Mouse (Mus musculus): ENCODE measurements around the gene Sertad2. TPM values are rescaled to one million over a fixed set of nuclear protein-coding genes. Genes with fewer than 3 reads are reported as not detected.

Gene Sertad2
- polyA plus RNA-seq, 1 experiment: 24.9 TPM

GRCm38 (mm10) chr11:20544801-20545515 is 1.9 kb downstream of the Sertad2 start:
- no peaks in the 10 kb centered on the region for H3K27me3 ChIP-seq (replicated peaks; ENCODE audit: control insufficient read depth, insufficient read depth, low read length)
- 72% methylated on average over 3 of the region's 3 CpGs for WGBS
- TF ChIP-seq CTCF (conservative IDR thresholded peaks at IDR 0.05; ENCODE audit: insufficient read depth, insufficient read length, low read depth, low read length): no peak
- TF ChIP-seq POLR2A (IDR thresholded peaks at IDR 0.05; ENCODE audit: low read depth, low read length): no peak
- H3K36me3 ChIP-seq (ENCODE audit: control insufficient read depth, insufficient read depth, low read length): no peaks in the 10 kb centered on the region
- no peak for DNase-seq
- no peak overlapping the region for H3K27ac ChIP-seq (ENCODE audit: insufficient read depth, low read depth, low read length)
- H3K4me1 ChIP-seq (ENCODE audit: control insufficient read depth, insufficient read depth, low read length): peaks cover 8% of the 10 kb centered on the region; the same call in 1 of the 2 replicates
- H3K4me3 ChIP-seq (ENCODE audit: insufficient read depth, low read depth, low read length): no peak overlapping the region

DNA sequence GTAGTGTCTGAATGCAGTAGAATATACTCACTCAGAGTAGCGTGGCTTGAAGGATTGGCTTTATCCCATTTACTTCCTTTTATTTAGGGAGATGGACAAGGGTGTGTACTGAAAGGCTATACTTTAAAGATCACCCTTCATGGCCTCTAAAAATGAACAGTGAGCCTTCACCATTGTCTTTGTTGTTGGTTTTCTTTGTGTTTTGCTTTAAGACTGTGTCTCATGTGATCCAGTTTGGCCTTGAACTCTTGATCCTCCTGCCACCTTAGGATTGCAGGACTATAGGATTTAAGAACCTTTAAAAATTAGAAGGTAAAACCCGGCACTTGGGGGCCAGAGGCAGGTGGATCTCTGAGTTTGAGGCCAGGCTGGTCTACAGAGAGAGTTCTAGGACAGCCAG is 6.4 kb downstream of the Sertad2 start:
- WGBS: 93% methylated on average over 2 of the region's 2 CpGs

DNA sequence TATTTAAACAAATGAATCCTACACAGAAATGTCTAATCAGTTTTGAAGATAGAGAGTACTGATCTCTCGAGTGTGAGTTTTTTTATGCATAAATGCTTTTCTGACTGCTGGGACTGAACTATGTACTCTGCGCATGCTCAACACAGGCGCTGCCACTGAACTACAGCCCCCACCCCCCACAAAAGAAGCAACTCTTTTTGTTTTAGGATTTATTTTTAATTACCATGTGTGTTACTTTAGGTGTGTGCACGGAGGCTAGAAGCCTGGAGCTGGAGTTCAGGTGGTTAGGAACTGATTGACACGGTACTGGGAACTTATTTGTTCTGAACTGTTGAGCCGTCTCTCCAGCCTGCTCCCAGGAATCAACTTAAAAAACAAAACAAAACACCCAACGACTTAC is 7.1 kb downstream of the Sertad2 start:
- WGBS: 34% methylated on average over 7 of the region's 7 CpGs
- peak; percentile 45 for DNase-seq
- H3K27ac ChIP-seq (ENCODE audit: insufficient read depth, low read depth, low read length): peak overlapping the region; percentile 18; the same call in 1 of the 2 replicates
- no peak for TF ChIP-seq POLR2A (IDR thresholded peaks at IDR 0.05; ENCODE audit: low read depth, low read length)
- TF ChIP-seq CTCF (conservative IDR thresholded peaks at IDR 0.05; ENCODE audit: insufficient read depth, insufficient read length, low read depth, low read length): no peak
- H3K4me1 ChIP-seq (ENCODE audit: control insufficient read depth, insufficient read depth, low read length): peaks cover 4% of the 10 kb centered on the region; the same call in 1 of the 2 replicates
- no peaks in the 10 kb centered on the region for H3K36me3 ChIP-seq (ENCODE audit: control insufficient read depth, insufficient read depth, low read length)
- peak overlapping the region; percentile 18; the same call in 1 of the 2 replicates for H3K4me3 ChIP-seq (ENCODE audit: insufficient read depth, low read depth, low read length)
- no peaks in the 10 kb centered on the region for H3K27me3 ChIP-seq (replicated peaks; ENCODE audit: control insufficient read depth, insufficient read depth, low read length)

More for the DNA sequence above, 6.4 kb downstream of the Sertad2 start:
- no peak overlapping the region for H3K27ac ChIP-seq (ENCODE audit: insufficient read depth, low read depth, low read length)
- TF ChIP-seq POLR2A (IDR thresholded peaks at IDR 0.05; ENCODE audit: low read depth, low read length): no peak
- TF ChIP-seq CTCF (conservative IDR thresholded peaks at IDR 0.05; ENCODE audit: insufficient read depth, insufficient read length, low read depth, low read length): no peak
- DNase-seq: no peak
- no peaks in the 10 kb centered on the region for H3K27me3 ChIP-seq (replicated peaks; ENCODE audit: control insufficient read depth, insufficient read depth, low read length)
- peaks cover 4% of the 10 kb centered on the region; the same call in 1 of the 2 replicates for H3K4me1 ChIP-seq (ENCODE audit: control insufficient read depth, insufficient read depth, low read length)
- H3K36me3 ChIP-seq (ENCODE audit: control insufficient read depth, insufficient read depth, low read length): no peaks in the 10 kb centered on the region
- no peak overlapping the region for H3K4me3 ChIP-seq (ENCODE audit: insufficient read depth, low read depth, low read length)

- Histone ChIP-seq H3K4me1 (ENCODE audit: control insufficient read depth, insufficient read depth, low read length) (peaks cover 8% of the 10 kb centered on the region; the same call in 1 of the 2 replicates), H3K4me3 (ENCODE audit: insufficient read depth, low read depth, low read length) (no peak overlapping the region), H3K27ac (ENCODE audit: insufficient read depth, low read depth, low read length) (no peak overlapping the region), H3K36me3 (ENCODE audit: control insufficient read depth, insufficient read depth, low read length) (no peaks in the 10 kb centered on the region), H3K27me3 (replicated peaks; ENCODE audit: control insufficient read depth, insufficient read depth, low read length) (no peaks in the 10 kb centered on the region)
- TF ChIP-seq CTCF (conservative IDR thresholded peaks at IDR 0.05; ENCODE audit: insufficient read depth, insufficient read length, low read depth, low read length): no peak
- no peak for TF ChIP-seq POLR2A (IDR thresholded peaks at IDR 0.05; ENCODE audit: low read depth, low read length)
- WGBS: 93% methylated on average over 2 of the region's 2 CpGs
- DNase-seq: no peak
Measured at GRCm38 (mm10) chr11:20552059-20552458, 9.0 kb downstream of the Sertad2 start.

DNA sequence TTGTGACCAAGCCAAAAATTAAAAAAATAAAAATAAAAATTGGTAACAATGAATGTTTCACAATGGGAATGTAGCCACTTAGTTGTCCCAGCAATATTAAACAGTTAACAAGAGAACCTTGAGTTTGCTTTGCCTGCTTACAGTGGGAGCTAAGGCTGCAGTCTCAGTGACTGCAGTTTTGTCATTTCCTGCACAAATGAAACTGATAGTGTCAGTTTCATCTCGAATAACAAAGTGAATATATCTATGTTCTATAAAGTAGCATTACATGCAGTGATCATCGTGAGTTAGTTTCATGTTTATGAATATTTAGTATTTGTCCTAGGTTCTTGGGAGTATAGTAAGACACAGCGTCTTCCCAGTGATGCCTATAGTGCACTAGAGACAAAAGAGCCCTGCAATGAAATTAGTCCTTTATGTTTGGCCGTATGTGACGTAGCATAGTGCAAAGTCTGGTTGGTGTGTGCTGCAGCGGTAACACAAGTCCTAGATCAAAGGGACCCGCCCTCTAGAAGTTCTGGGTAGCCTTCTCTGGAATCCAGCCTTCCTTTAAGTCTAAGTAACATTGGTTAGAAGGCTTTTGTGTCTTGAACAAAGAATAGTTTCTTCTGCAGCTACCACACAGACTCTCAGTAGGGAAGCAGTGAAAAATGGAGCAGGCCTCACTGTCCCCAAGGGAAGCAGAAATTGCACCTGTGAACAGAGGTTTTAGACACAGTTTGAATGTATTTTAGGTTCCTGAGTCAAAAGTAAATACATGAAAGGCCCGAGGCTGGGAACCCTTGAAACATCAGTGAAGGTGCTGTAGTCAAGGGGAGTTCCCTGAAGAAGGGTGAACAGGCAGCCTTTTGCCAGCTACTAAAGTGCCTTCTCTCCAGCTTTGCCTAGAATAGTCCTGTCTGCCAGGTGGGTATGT is 10.0 kb downstream of the Sertad2 start:
- no peaks in the 10 kb centered on the region for H3K36me3 ChIP-seq (ENCODE audit: control insufficient read depth, insufficient read depth, low read length)
- H3K4me1 ChIP-seq (ENCODE audit: control insufficient read depth, insufficient read depth, low read length): peaks cover 8% of the 10 kb centered on the region; the same call in 1 of the 2 replicates
- no peak overlapping the region for H3K27ac ChIP-seq (ENCODE audit: insufficient read depth, low read depth, low read length)
- no peak for DNase-seq
- H3K4me3 ChIP-seq (ENCODE audit: insufficient read depth, low read depth, low read length): no peak overlapping the region
- TF ChIP-seq CTCF (conservative IDR thresholded peaks at IDR 0.05; ENCODE audit: insufficient read depth, insufficient read length, low read depth, low read length) (no peak), POLR2A (IDR thresholded peaks at IDR 0.05; ENCODE audit: low read depth, low read length) (no peak)
- no peaks in the 10 kb centered on the region for H3K27me3 ChIP-seq (replicated peaks; ENCODE audit: control insufficient read depth, insufficient read depth, low read length)
- WGBS: 76% methylated on average over 8 of the region's 8 CpGs

DNA sequence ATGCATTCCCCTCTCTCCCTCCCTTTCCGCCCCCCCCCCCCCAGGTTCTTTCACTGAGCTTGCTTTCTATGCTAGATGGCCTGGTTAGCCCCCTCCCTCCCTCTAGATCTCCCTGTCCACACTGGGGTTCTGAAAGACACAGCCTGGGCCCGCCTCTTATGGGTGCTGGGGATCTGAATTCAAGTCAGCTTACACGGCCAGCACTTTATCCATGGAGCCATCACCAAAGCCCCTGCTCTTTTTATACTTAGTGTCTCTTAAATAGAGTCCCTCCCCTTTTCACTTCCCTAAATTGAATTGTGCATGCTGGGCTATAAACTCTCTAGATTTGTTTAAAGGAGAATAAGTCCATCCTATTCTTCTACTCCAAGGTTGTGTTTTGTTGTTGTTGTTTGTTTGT is 12.6 kb downstream of the Sertad2 start:
- DNase-seq: no peak
- H3K27me3 ChIP-seq (replicated peaks; ENCODE audit: control insufficient read depth, insufficient read depth, low read length): no peaks in the 10 kb centered on the region
- 91% methylated on average over 3 of the region's 3 CpGs for WGBS
- no peaks in the 10 kb centered on the region for H3K36me3 ChIP-seq (ENCODE audit: control insufficient read depth, insufficient read depth, low read length)
- TF ChIP-seq CTCF (conservative IDR thresholded peaks at IDR 0.05; ENCODE audit: insufficient read depth, insufficient read length, low read depth, low read length) (no peak), POLR2A (IDR thresholded peaks at IDR 0.05; ENCODE audit: low read depth, low read length) (no peak)
- no peak overlapping the region for H3K27ac ChIP-seq (ENCODE audit: insufficient read depth, low read depth, low read length)
- H3K4me3 ChIP-seq (ENCODE audit: insufficient read depth, low read depth, low read length): no peak overlapping the region
- H3K4me1 ChIP-seq (ENCODE audit: control insufficient read depth, insufficient read depth, low read length): peaks cover 4% of the 10 kb centered on the region; the same call in 1 of the 2 replicates

All from kidney, adult 2 months (tissue).